In genomic region chr11:121956367-121957235, GRCm38 (mm10) we compare ENCODE assay signal across 7 mouse cellular contexts.
DNase-seq lines count a peak whose midpoint lies in the region; ATAC-seq lines count a peak whose summit lies in the region.
"Not testable (repeated sequence)": the region's sequence is repeated elsewhere in the genome, so short reads cannot be mapped to it uniquely, and the experiment has no call there.

No protein-coding gene starts in this region.

- peak; percentile 7 for DNase-seq in embryo, embryonic 10 days (ENCODE audit: low spot score)
- peak; percentile 1 for DNase-seq in right cerebral cortex, postnatal 4 days

- H3K4me3 ChIP-seq in forebrain, embryonic 13.5 days: peak overlapping the region; percentile 32
- H3K4me3 ChIP-seq in heart, embryonic 16.5 days (ENCODE audit: low read length): peak overlapping the region; percentile 34
- peak overlapping the region; percentile 39 for H3K4me3 ChIP-seq in kidney, embryonic 15.5 days (replicated peaks)
- peak overlapping the region; percentile 68 for H3K4me3 ChIP-seq in liver, embryonic 12.5 days
- 0 out of 2 replicates have a peak overlapping the region, but pooled peaks have one; percentile 22 for H3K4me3 ChIP-seq in midbrain, embryonic 13.5 days (replicated peaks)

- H3K9ac ChIP-seq in forebrain, embryonic 13.5 days: peak overlapping the region; percentile 40; the same call in 1 of the 2 replicates
- not testable (repeated sequence) for H3K9ac ChIP-seq in heart, embryonic 16.5 days (ENCODE audit: low read length); midbrain, embryonic 13.5 days (replicated peaks)
- 0 out of 2 replicates have a peak overlapping the region, but pooled peaks have one; percentile 7 for H3K9ac ChIP-seq in kidney, embryonic 15.5 days
- peak overlapping the region; percentile 81 for H3K9ac ChIP-seq in liver, embryonic 12.5 days

- peak overlapping the region; percentile 57 for H3K4me2 ChIP-seq in forebrain, embryonic 13.5 days
- H3K4me2 ChIP-seq in heart, embryonic 16.5 days (ENCODE audit: low read depth, low read length): peak overlapping the region; percentile 52; the same call in 1 of the 2 replicates
- peak overlapping the region; percentile 58 for H3K4me2 ChIP-seq in kidney, embryonic 15.5 days
- peak overlapping the region; percentile 83 for H3K4me2 ChIP-seq in liver, embryonic 12.5 days
- peak overlapping the region; percentile 52 for H3K4me2 ChIP-seq in midbrain, embryonic 13.5 days (replicated peaks)

- H3K27me3 ChIP-seq in forebrain, embryonic 13.5 days; heart, embryonic 16.5 days (ENCODE audit: control insufficient read depth, insufficient read depth, low read length); kidney, embryonic 15.5 days; liver, embryonic 12.5 days (replicated peaks); midbrain, embryonic 13.5 days: not testable (repeated sequence)

- ATAC-seq in forebrain, embryonic 13.5 days; heart, embryonic 16.5 days (replicated peaks; ENCODE audit: extremely low read depth, insufficient read depth, low FRiP score); kidney, embryonic 15.5 days (replicated peaks; ENCODE audit: low FRiP score); midbrain, embryonic 13.5 days: not testable (repeated sequence)
- ATAC-seq in liver, embryonic 12.5 days: peak; percentile 83

- not testable (repeated sequence) for H3K9me3 ChIP-seq in forebrain, embryonic 13.5 days (replicated peaks); heart, embryonic 16.5 days (replicated peaks; ENCODE audit: control insufficient read depth, low read length); kidney, embryonic 15.5 days (replicated peaks); liver, embryonic 12.5 days (replicated peaks); midbrain, embryonic 13.5 days

- 10% methylated on average over 20 of the region's 20 CpGs for WGBS in forebrain, embryonic 13.5 days
- 28% methylated on average over 19 of the region's 20 CpGs for WGBS in heart, embryonic 16.5 days
- 13% methylated on average over 20 of the region's 20 CpGs for whole genome bisulfite sequencing in kidney, embryonic 15.5 days
- 14% methylated on average over 20 of the region's 20 CpGs for WGBS in liver, embryonic 12.5 days (ENCODE audit: insufficient replicate concordance)
- WGBS in midbrain, embryonic 13.5 days: 13% methylated on average over 20 of the region's 20 CpGs

- H3K36me3 ChIP-seq in forebrain, embryonic 13.5 days (ENCODE audit: poor library complexity, severe bottlenecking); heart, embryonic 16.5 days (ENCODE audit: control insufficient read depth, insufficient read depth); kidney, embryonic 15.5 days; liver, embryonic 12.5 days; midbrain, embryonic 13.5 days: not testable (repeated sequence)

- H3K27ac ChIP-seq in forebrain, embryonic 13.5 days; heart, embryonic 16.5 days (ENCODE audit: low read length); kidney, embryonic 15.5 days; liver, embryonic 12.5 days; midbrain, embryonic 13.5 days: not testable (repeated sequence)

- H3K4me1 ChIP-seq in forebrain, embryonic 13.5 days; heart, embryonic 16.5 days (ENCODE audit: control insufficient read depth, insufficient read depth, low read length); kidney, embryonic 15.5 days; liver, embryonic 12.5 days; midbrain, embryonic 13.5 days (replicated peaks): not testable (repeated sequence)
